Mouse (Mus musculus): ENCODE measurements at regions not wholly inside any gene's neighbourhood (a gene's known extent, or its start where the extent isn't known, plus 50 kb on each side); places are given as distances from the start of the nearest gene placed in this dataset.

GRCm38 (mm10) chr4:125826416-125826815 lies 197.9 kb upstream of the Csf3r start:
- TF ChIP-seq POLR2A (IDR thresholded peaks at IDR 0.05; ENCODE audit: control insufficient read depth, low read depth, low read length) (no peak), CTCF (IDR thresholded peaks at IDR 0.05; ENCODE audit: control insufficient read depth, insufficient read depth, insufficient replicate concordance, low read depth, low read length) (no peak)

Data from testis, adult 2 months (tissue).